Mouse (Mus musculus): ENCODE measurements around the gene Tln1. TPM values are rescaled to one million over a fixed set of nuclear protein-coding genes. Genes with fewer than 3 reads are reported as not detected.

Gene Tln1
- total and polyA plus RNA-seq, 2 experiments from 2014 or later: 51.0 to 70.3 TPM

- Histone ChIP-seq H3K27ac (no peak overlapping the region), H3K9ac (replicated peaks; ENCODE audit: low read length) (peak overlapping the region; percentile 71), H3K9me3 (ENCODE audit: low read length) (no peaks in the 10 kb centered on the region), H3K4me3 (ENCODE audit: low read length) (peak overlapping the region; percentile 60), H3K36me3 (ENCODE audit: insufficient read depth, low read length) (peaks cover 43% of the 10 kb centered on the region), H3K4me1 (ENCODE audit: insufficient read depth, low read length) (peaks cover 11% of the 10 kb centered on the region), H3K4me2 (ENCODE audit: low read depth, low read length) (peak overlapping the region; percentile 82), H3K27me3 (ENCODE audit: insufficient read depth, low read length) (no peaks in the 10 kb centered on the region)
- ATAC-seq (no peak), DNase-seq (ENCODE audit: low spot score) (no peak)
- TF ChIP-seq CTCF (IDR thresholded peaks at IDR 0.05; ENCODE audit: low read depth): no peak
- 47% methylated on average over 8 of the region's 8 CpGs for WGBS
Observed at GRCm38 (mm10) chr4:43577237-43577881, 14.9 kb upstream of the Tln1 start.

- TF ChIP-seq CTCF (IDR thresholded peaks at IDR 0.05; ENCODE audit: low read depth): no peak
- ATAC-seq (no peak), DNase-seq (ENCODE audit: low spot score) (no peak)
- peaks cover 44% of the 10 kb centered on the region for H3K36me3 ChIP-seq (ENCODE audit: insufficient read depth, low read length)
- WGBS: 38% methylated on average over 2 of the region's 2 CpGs
- H3K4me3 ChIP-seq (ENCODE audit: low read length): no peak overlapping the region
- no peak overlapping the region for H3K9ac ChIP-seq (replicated peaks; ENCODE audit: low read length)
- no peaks in the 10 kb centered on the region for H3K9me3 ChIP-seq (ENCODE audit: low read length)
- H3K4me2 ChIP-seq (ENCODE audit: low read depth, low read length): peak overlapping the region; percentile 82
- no peak overlapping the region for H3K27ac ChIP-seq
- H3K4me1 ChIP-seq (ENCODE audit: insufficient read depth, low read length): peaks cover 11% of the 10 kb centered on the region
- H3K27me3 ChIP-seq (ENCODE audit: insufficient read depth, low read length): no peaks in the 10 kb centered on the region
Observed at GRCm38 (mm10) chr4:43575356-43575755, 12.9 kb upstream of the Tln1 start.

- peaks cover 6% of the 10 kb centered on the region for H3K4me1 ChIP-seq (ENCODE audit: insufficient read depth, low read length)
- ATAC-seq (no peak), DNase-seq (ENCODE audit: low spot score) (no peak)
- no peak overlapping the region for H3K9ac ChIP-seq (replicated peaks; ENCODE audit: low read length)
- no peaks in the 10 kb centered on the region for H3K27me3 ChIP-seq (ENCODE audit: insufficient read depth, low read length)
- H3K4me3 ChIP-seq (ENCODE audit: low read length): no peak overlapping the region
- TF ChIP-seq CTCF (IDR thresholded peaks at IDR 0.05; ENCODE audit: low read depth): no peak
- no peak overlapping the region for H3K27ac ChIP-seq
- no peaks in the 10 kb centered on the region for H3K9me3 ChIP-seq (ENCODE audit: low read length)
- H3K4me2 ChIP-seq (ENCODE audit: low read depth, low read length): no peak overlapping the region
- H3K36me3 ChIP-seq (ENCODE audit: insufficient read depth, low read length): peaks cover 61% of the 10 kb centered on the region
- 90% methylated on average over 4 of the region's 4 CpGs for WGBS
Observed at GRCm38 (mm10) chr4:43573561-43573960, 11.1 kb upstream of the Tln1 start.

DNA sequence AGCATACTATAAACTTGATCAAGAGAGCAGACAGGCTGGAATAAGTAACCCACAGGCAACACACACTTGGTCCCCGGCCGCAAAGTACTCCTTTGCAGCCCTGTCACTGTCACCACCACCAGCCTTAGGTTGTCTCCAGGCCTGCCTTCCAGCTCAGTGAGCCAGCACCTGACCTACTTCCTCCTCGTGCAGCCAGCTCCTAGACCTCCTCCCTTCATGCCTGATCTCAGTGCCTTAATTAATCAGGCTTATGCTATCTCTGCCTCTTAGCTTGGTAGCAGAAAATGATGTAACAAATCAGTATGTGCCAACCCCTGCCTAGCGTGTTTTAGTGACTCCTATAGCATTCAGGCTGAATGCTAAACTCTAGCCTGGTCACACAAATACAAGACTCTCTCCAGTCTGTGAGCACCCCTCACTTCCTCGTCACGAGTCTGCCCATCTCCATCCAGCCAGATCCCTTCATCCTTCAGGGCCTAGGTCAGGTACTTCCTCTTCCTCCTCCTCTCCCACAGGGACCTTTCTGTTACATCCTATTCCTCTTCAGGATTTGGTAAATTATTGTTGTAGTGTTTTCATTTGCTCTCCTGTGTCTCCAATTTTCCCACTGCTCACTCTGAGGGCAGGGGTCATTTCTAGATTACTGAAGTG is 9.0 kb upstream of the Tln1 start:
- Histone ChIP-seq H3K36me3 (ENCODE audit: insufficient read depth, low read length) (peaks cover 82% of the 10 kb centered on the region), H3K4me1 (ENCODE audit: insufficient read depth, low read length) (peaks cover under 1% of the 10 kb centered on the region; the same call in 1 of the 2 replicates), H3K4me3 (ENCODE audit: low read length) (no peak overlapping the region), H3K9me3 (ENCODE audit: low read length) (no peaks in the 10 kb centered on the region), H3K27ac (no peak overlapping the region), H3K4me2 (ENCODE audit: low read depth, low read length) (no peak overlapping the region), H3K27me3 (ENCODE audit: insufficient read depth, low read length) (no peaks in the 10 kb centered on the region), H3K9ac (replicated peaks; ENCODE audit: low read length) (no peak overlapping the region)
- TF ChIP-seq CTCF (IDR thresholded peaks at IDR 0.05; ENCODE audit: low read depth): no peak
- ATAC-seq: no peak
- no peak for DNase-seq (ENCODE audit: low spot score)
- WGBS: 88% methylated on average over 6 of the region's 6 CpGs

DNA sequence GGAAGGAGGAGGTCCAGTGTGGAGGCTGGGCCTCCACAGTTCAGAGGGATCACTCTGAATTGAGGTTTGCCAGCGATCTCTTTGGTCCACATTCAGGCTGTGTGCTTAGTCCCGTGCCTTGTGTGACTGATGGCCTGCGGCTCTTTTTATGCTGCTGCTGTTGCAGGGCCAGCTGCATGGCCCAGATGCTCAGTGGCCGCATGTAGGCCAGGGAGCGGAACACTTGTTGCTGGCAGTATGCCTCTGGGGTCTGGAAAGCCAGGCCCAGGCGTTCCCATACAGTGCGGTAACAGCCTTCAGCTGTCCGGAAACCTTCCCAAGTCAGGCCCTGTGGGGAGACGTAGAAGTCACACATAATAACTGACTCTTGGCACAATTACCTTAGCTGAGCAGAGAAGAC is 4.6 kb upstream of the Tln1 start:
- no peaks in the 10 kb centered on the region for H3K27me3 ChIP-seq (ENCODE audit: insufficient read depth, low read length)
- ATAC-seq: no peak
- H3K27ac ChIP-seq: no peak overlapping the region
- 90% methylated on average over 9 of the region's 9 CpGs for WGBS
- H3K4me1 ChIP-seq (ENCODE audit: insufficient read depth, low read length): peaks cover 6% of the 10 kb centered on the region
- no peaks in the 10 kb centered on the region for H3K9me3 ChIP-seq (ENCODE audit: low read length)
- no peak for TF ChIP-seq CTCF (IDR thresholded peaks at IDR 0.05; ENCODE audit: low read depth)
- no peak overlapping the region for H3K4me2 ChIP-seq (ENCODE audit: low read depth, low read length)
- DNase-seq (ENCODE audit: low spot score): no peak
- H3K9ac ChIP-seq (replicated peaks; ENCODE audit: low read length): no peak overlapping the region
- H3K4me3 ChIP-seq (ENCODE audit: low read length): no peak overlapping the region
- H3K36me3 ChIP-seq (ENCODE audit: insufficient read depth, low read length): peaks cover 73% of the 10 kb centered on the region

DNA sequence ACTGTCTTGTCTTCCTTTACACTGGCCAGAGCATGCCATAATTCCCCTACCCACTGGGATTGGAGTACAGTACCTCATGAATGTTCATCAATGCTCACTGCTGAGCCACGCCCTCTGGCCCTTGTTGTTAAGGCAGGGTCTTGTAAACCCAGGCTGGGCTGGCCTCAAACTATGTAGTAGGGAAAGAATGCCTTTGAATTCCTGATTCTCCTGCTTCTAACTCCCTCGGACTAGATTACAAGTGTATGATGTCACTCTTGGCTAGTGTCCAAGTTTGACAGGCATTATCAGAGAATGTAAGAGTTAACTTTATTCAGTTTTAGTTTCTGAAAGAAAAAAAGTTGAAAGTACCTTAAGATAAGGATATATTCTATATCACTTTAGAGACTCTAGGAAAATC is 1.7 kb upstream of the Tln1 start:
- TF ChIP-seq CTCF (IDR thresholded peaks at IDR 0.05; ENCODE audit: low read depth): no peak
- DNase-seq (ENCODE audit: low spot score): peak; percentile 31
- no peaks in the 10 kb centered on the region for H3K9me3 ChIP-seq (ENCODE audit: low read length)
- ATAC-seq: no peak
- H3K27me3 ChIP-seq (ENCODE audit: insufficient read depth, low read length): no peaks in the 10 kb centered on the region
- no peak overlapping the region for H3K4me2 ChIP-seq (ENCODE audit: low read depth, low read length)
- peaks cover 18% of the 10 kb centered on the region for H3K4me1 ChIP-seq (ENCODE audit: insufficient read depth, low read length)
- no peak overlapping the region for H3K27ac ChIP-seq
- WGBS: 39% methylated on average over 2 of the region's 2 CpGs
- H3K4me3 ChIP-seq (ENCODE audit: low read length): no peak overlapping the region
- H3K9ac ChIP-seq (replicated peaks; ENCODE audit: low read length): 0 out of 2 replicates have a peak overlapping the region, but pooled peaks have one; percentile 91
- peaks cover 44% of the 10 kb centered on the region for H3K36me3 ChIP-seq (ENCODE audit: insufficient read depth, low read length)

DNA sequence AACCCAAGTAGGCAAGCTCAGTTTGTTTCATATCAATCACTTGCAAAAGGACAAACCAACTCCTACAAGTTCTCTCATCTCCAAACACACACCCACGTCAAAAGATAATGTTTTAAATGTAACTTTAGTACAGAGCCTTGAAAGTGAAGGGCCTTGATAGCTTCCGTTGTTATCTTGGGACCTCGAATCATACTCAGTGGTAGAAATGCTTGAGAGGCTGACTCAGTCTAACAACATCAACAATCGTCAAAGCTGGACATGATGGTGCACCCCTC is 1.0 kb upstream of the Tln1 start:
- DNase-seq (ENCODE audit: low spot score) (no peak), ATAC-seq (no peak)
- WGBS: 88% methylated on average over 4 of the region's 4 CpGs
- H3K4me2 ChIP-seq (ENCODE audit: low read depth, low read length): peak overlapping the region; percentile 64
- H3K9me3 ChIP-seq (ENCODE audit: low read length): no peaks in the 10 kb centered on the region
- TF ChIP-seq CTCF (IDR thresholded peaks at IDR 0.05; ENCODE audit: low read depth): no peak
- no peaks in the 10 kb centered on the region for H3K27me3 ChIP-seq (ENCODE audit: insufficient read depth, low read length)
- peak overlapping the region; percentile 91 for H3K9ac ChIP-seq (replicated peaks; ENCODE audit: low read length)
- H3K4me3 ChIP-seq (ENCODE audit: low read length): peak overlapping the region; percentile 85
- H3K4me1 ChIP-seq (ENCODE audit: insufficient read depth, low read length): peaks cover 18% of the 10 kb centered on the region
- H3K27ac ChIP-seq: peak overlapping the region; percentile 95; the same call in 1 of the 2 replicates
- H3K36me3 ChIP-seq (ENCODE audit: insufficient read depth, low read length): peaks cover 39% of the 10 kb centered on the region

Data from hindbrain, postnatal 0 days (tissue).